Mouse (Mus musculus) heart, embryonic 15.5 days (tissue): ENCODE results near the gene Gm21985. TPM values are rescaled to one million over a fixed set of nuclear protein-coding genes. Genes with fewer than 3 reads are reported as not detected.
A peak's percentile ranks its signal among the peaks of the same experiment; 100 is the strongest.

Source experiments
- ATAC-seq: fragments of 200-750 bp; cut with Nextera tagmentation; replicated peaks from 2 replicates; pipeline ENCODE4 v1.8.0; 2017; ENCODE audit warnings: low read depth, moderate TSS enrichment; ENCODE audit not compliant: insufficient number of reproducible peaks, insufficient read depth, low FRiP score
- H3K27ac ChIP-seq: fragments of 300-500 bp; sonication (generic); 2 replicates; pipeline ENCODE4 v1.5.1; 2015; ENCODE audit warnings: mild to moderate bottlenecking, inconsistent platforms
- H3K27me3 ChIP-seq: fragments of 300-500 bp; sonication (generic); 2 replicates; pipeline ENCODE4 v1.6.1; 2015; ENCODE audit warnings: inconsistent platforms
- H3K36me3 ChIP-seq: fragments of 300-500 bp; sonication (generic); 2 replicates; pipeline ENCODE4 v1.6.1; 2015; ENCODE audit warnings: mild to moderate bottlenecking, inconsistent platforms
- H3K4me1 ChIP-seq: fragments of 300-500 bp; sonication (generic); replicated peaks from 2 replicates; pipeline ENCODE4 v1.6.1; 2015; ENCODE audit warnings: inconsistent platforms
- H3K4me2 ChIP-seq: fragments of 300-500 bp; sonication (generic); 2 replicates; pipeline ENCODE4 v1.6.1; 2015; ENCODE audit warnings: inconsistent platforms, mild to moderate bottlenecking, moderate library complexity
- H3K4me3 ChIP-seq: fragments of 300-500 bp; sonication (generic); 2 replicates; pipeline ENCODE4 v1.5.1; 2015; ENCODE audit warnings: mild to moderate bottlenecking, inconsistent platforms
- H3K9ac ChIP-seq: fragments of 300-500 bp; sonication (generic); 2 replicates; pipeline ENCODE4 v1.6.1; 2015; ENCODE audit warnings: mild to moderate bottlenecking, inconsistent platforms
- H3K9me3 ChIP-seq: fragments of 300-500 bp; sonication (generic); replicated peaks from 2 replicates; pipeline ENCODE4 v1.6.1; 2016; ENCODE audit warnings: inconsistent platforms
- WGBS: fragments of 180-500 bp; shearing (Covaris S2); methylation state at CpG from one replicate; pipeline ENCODE4 v1.1.7; 2015; ENCODE audit warnings: mixed read lengths; 5-methylcytosine and 5-hydroxymethylcytosine counted together
- polyA plus RNA-seq: library from polyadenylated mRNA; unstranded; fragments of >200 nt; fragmentation: Nextera tagmentation; extraction: Ambion mirVana; gene quantifications from 2 replicates; pipeline ENCODE4 v1.2.1, GENCODE M21; 2015

Gm21985 gene
- polyA plus RNA-seq, 1 experiment from 2014 or later: not detected

GRCm38 (mm10) chr2:112337211-112337610 lies 71.1 kb downstream of the Gm21985 start:
- H3K9ac ChIP-seq: no peak overlapping the region
- H3K4me3 ChIP-seq: no peak overlapping the region
- no peaks in the 10 kb centered on the region for H3K9me3 ChIP-seq
- H3K27ac ChIP-seq: no peak overlapping the region
- no peak overlapping the region for H3K4me2 ChIP-seq
- H3K36me3 ChIP-seq: peaks cover 59% of the 10 kb centered on the region
- 91% methylated on average over 6 of the region's 6 CpGs for WGBS
- ATAC-seq: no peak
- peaks cover 2% of the 10 kb centered on the region for H3K4me1 ChIP-seq
- no peaks in the 10 kb centered on the region for H3K27me3 ChIP-seq

- ATAC-seq: no peak
- Histone ChIP-seq H3K27ac (no peak overlapping the region), H3K9ac (no peak overlapping the region), H3K4me2 (no peak overlapping the region), H3K9me3 (no peaks in the 10 kb centered on the region), H3K4me1 (no peaks in the 10 kb centered on the region), H3K36me3 (peaks cover 55% of the 10 kb centered on the region), H3K27me3 (no peaks in the 10 kb centered on the region), H3K4me3 (no peak overlapping the region)
- 91% methylated on average over 2 of the region's 2 CpGs for WGBS
Measured at GRCm38 (mm10) chr2:112339736-112340135, 73.6 kb downstream of the Gm21985 start.

- H3K27me3 ChIP-seq: no peaks in the 10 kb centered on the region
- H3K27ac ChIP-seq: no peak overlapping the region
- 59% methylated on average over 3 of the region's 3 CpGs for WGBS
- H3K9ac ChIP-seq: no peak overlapping the region
- no peak overlapping the region for H3K4me2 ChIP-seq
- no peak for ATAC-seq
- H3K4me3 ChIP-seq: no peak overlapping the region
- no peaks in the 10 kb centered on the region for H3K4me1 ChIP-seq
- H3K9me3 ChIP-seq: no peaks in the 10 kb centered on the region
- peaks cover 50% of the 10 kb centered on the region for H3K36me3 ChIP-seq
Measured at GRCm38 (mm10) chr2:112341117-112341516, 75.0 kb downstream of the Gm21985 start.

GRCm38 (mm10) chr2:112348246-112348645 lies 82.1 kb downstream of the Gm21985 start:
- Histone ChIP-seq H3K4me3 (no peak overlapping the region), H3K36me3 (peaks cover 61% of the 10 kb centered on the region), H3K4me2 (no peak overlapping the region), H3K9me3 (no peaks in the 10 kb centered on the region), H3K27me3 (no peaks in the 10 kb centered on the region), H3K9ac (no peak overlapping the region), H3K4me1 (no peaks in the 10 kb centered on the region), H3K27ac (no peak overlapping the region)
- ATAC-seq: no peak
- WGBS: 85% methylated on average over 3 of the region's 3 CpGs

GRCm38 (mm10) chr2:112353685-112354455 lies 87.8 kb downstream of the Gm21985 start:
- peaks cover 83% of the 10 kb centered on the region for H3K36me3 ChIP-seq
- H3K9me3 ChIP-seq: no peaks in the 10 kb centered on the region
- H3K4me3 ChIP-seq: no peak overlapping the region
- H3K9ac ChIP-seq: no peak overlapping the region
- H3K27ac ChIP-seq: no peak overlapping the region
- H3K4me1 ChIP-seq: no peaks in the 10 kb centered on the region
- no peaks in the 10 kb centered on the region for H3K27me3 ChIP-seq
- no peak for ATAC-seq
- no peak overlapping the region for H3K4me2 ChIP-seq
- WGBS: 86% methylated on average over 7 of the region's 7 CpGs

GRCm38 (mm10) chr2:112359611-112360010 lies 93.5 kb downstream of the Gm21985 start:
- no peaks in the 10 kb centered on the region for H3K27me3 ChIP-seq
- H3K27ac ChIP-seq: no peak overlapping the region
- no peak overlapping the region for H3K9ac ChIP-seq
- no peak overlapping the region for H3K4me2 ChIP-seq
- no peaks in the 10 kb centered on the region for H3K4me1 ChIP-seq
- H3K9me3 ChIP-seq: no peaks in the 10 kb centered on the region
- no peak for ATAC-seq
- 74% methylated on average over 2 of the region's 2 CpGs for WGBS
- H3K36me3 ChIP-seq: peaks cover 86% of the 10 kb centered on the region
- H3K4me3 ChIP-seq: no peak overlapping the region

- WGBS: 87% methylated on average over 12 of the region's 12 CpGs
- ATAC-seq: no peak
- Histone ChIP-seq H3K27ac (no peak overlapping the region), H3K36me3 (peaks cover 85% of the 10 kb centered on the region), H3K9me3 (no peaks in the 10 kb centered on the region), H3K4me1 (no peaks in the 10 kb centered on the region), H3K4me3 (no peak overlapping the region), H3K27me3 (no peaks in the 10 kb centered on the region), H3K4me2 (no peak overlapping the region), H3K9ac (no peak overlapping the region)
Measured at GRCm38 (mm10) chr2:112360012-112360780, 94.1 kb downstream of the Gm21985 start.

- no peaks in the 10 kb centered on the region for H3K27me3 ChIP-seq
- H3K27ac ChIP-seq: no peak overlapping the region
- peaks cover 81% of the 10 kb centered on the region for H3K36me3 ChIP-seq
- ATAC-seq: no peak
- H3K4me2 ChIP-seq: no peak overlapping the region
- no peak overlapping the region for H3K4me3 ChIP-seq
- WGBS: 92% methylated on average over 2 of the region's 2 CpGs
- H3K4me1 ChIP-seq: no peaks in the 10 kb centered on the region
- no peaks in the 10 kb centered on the region for H3K9me3 ChIP-seq
- no peak overlapping the region for H3K9ac ChIP-seq
Measured at GRCm38 (mm10) chr2:112360781-112361169, 94.7 kb downstream of the Gm21985 start.

GRCm38 (mm10) chr2:112367222-112367621 lies 101.1 kb downstream of the Gm21985 start:
- no peaks in the 10 kb centered on the region for H3K9me3 ChIP-seq
- H3K36me3 ChIP-seq: peaks cover 22% of the 10 kb centered on the region
- peaks cover 8% of the 10 kb centered on the region for H3K4me1 ChIP-seq
- WGBS: 16% methylated on average over 15 of the region's 15 CpGs
- no peaks in the 10 kb centered on the region for H3K27me3 ChIP-seq
- peak overlapping the region; percentile 68 for H3K4me2 ChIP-seq
- peak; percentile 47; the same call in 1 of the 2 replicates for ATAC-seq
- peak overlapping the region; percentile 83 for H3K4me3 ChIP-seq
- H3K9ac ChIP-seq: peak overlapping the region; percentile 76
- peak overlapping the region; percentile 84 for H3K27ac ChIP-seq

- Histone ChIP-seq H3K27ac (peak within 1 kb of the TSS; percentile 84), H3K27me3 (no peaks in the 10 kb centered on the region), H3K36me3 (peaks cover 17% of the 10 kb centered on the region), H3K9ac (peak within 1 kb of the TSS; percentile 76), H3K4me3 (peak within 1 kb of the TSS; percentile 83), H3K4me1 (peaks cover 8% of the 10 kb centered on the region), H3K9me3 (no peaks in the 10 kb centered on the region), H3K4me2 (peak within 1 kb of the TSS; percentile 68)
- peak; percentile 58 for ATAC-seq
- WGBS: 1% methylated on average over 46 of the region's 46 CpGs
Measured at GRCm38 (mm10) chr2:112367726-112368673, 101.9 kb downstream of the Gm21985 start, which contains the start of gene Emc4. Emc4 (minus strand) TSS chr2:112368027.

GRCm38 (mm10) chr2:112369941-112370340 lies 103.8 kb downstream of the Gm21985 start:
- H3K4me1 ChIP-seq: peaks cover 8% of the 10 kb centered on the region
- no peak overlapping the region for H3K9ac ChIP-seq
- H3K27ac ChIP-seq: no peak overlapping the region
- no peak for ATAC-seq
- 62% methylated on average over 5 of the region's 5 CpGs for WGBS
- no peaks in the 10 kb centered on the region for H3K27me3 ChIP-seq
- H3K9me3 ChIP-seq: no peaks in the 10 kb centered on the region
- no peak overlapping the region for H3K4me2 ChIP-seq
- no peaks in the 10 kb centered on the region for H3K36me3 ChIP-seq
- H3K4me3 ChIP-seq: no peak overlapping the region
